Mouse (Mus musculus) gastrocnemius, postnatal 4 days (tissue): ENCODE measurements around the gene Plekhm2. TPM values are rescaled to one million over a fixed set of nuclear protein-coding genes. Genes with fewer than 3 reads are reported as not detected.

Source experiments
- DNase-seq, 2 experiments: peaks; one replicate each; pipeline ENCODE4 v3.0.0; 2021 to 2022; ENCODE audit warnings: low spot score in 2 of 2, mixed read lengths in 2 of 2
- total RNA-seq, 2 experiments: library from RNA; stranded (reverse); gene quantifications; 2 replicates each; pipeline ENCODE4 v1.2.3; 2021

Gene Plekhm2
- total RNA-seq, 2 experiments from 2014 or later: 32.9 to 35.5 TPM

DNA sequence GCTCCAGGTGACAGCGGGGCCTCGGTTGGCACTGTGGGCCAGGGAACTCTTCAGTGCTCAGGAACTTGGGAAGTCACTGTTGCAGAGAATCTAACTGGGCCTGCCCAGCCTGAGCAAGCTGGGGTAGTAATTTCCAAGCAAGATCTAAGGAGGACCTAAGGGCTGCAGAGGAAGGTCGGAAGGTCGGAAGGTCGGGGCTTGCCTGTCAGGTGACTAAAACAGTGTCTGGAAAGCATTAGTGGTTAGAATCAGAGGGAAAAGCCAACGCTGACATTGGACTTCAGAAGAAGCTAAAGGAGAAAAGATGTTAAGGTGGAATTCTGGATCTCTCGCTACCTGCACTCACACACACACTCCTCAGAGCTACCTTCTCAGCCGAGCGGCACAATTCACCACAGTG, 28.7 kb downstream of the Plekhm2 start:
- no peak for DNase-seq

DNA sequence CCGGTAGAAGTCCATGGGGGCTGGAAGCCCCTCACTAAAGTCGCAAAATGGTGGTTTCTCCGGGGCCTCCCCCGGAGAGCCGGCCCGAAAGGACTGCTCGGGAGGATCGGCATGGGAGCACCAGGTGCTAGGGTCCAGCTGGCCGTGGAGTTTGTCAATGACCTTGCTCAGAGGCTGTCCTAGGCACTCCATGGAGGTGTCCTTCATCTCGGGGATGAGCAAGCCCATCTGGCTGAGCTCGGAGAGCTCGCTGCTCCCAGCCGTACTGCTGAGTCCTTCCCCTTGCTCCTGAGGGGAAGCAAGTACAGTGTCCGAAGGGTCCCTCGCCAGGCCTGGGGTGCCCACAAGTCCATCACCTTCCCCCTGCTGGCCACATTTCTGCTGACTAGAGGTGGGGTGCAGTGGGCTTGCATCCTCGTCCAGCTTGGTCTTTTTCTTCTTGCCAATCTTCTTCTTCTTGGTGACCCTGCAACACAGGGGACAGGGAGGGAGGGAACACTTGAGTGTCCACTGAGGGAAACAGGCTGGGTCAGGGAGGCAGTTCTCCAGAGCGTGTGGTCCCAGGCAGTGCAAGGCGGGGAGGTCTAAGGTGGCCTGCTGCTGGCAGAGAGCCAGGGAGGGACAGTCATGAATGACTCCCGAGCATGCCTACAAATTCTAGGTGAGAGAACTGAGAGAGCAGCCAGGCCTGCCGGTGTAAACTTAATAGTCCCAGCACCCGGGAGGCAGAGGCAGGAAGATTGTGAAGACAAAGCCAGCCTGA, 32.4 kb downstream of the Plekhm2 start:
- no peak for DNase-seq

DNA sequence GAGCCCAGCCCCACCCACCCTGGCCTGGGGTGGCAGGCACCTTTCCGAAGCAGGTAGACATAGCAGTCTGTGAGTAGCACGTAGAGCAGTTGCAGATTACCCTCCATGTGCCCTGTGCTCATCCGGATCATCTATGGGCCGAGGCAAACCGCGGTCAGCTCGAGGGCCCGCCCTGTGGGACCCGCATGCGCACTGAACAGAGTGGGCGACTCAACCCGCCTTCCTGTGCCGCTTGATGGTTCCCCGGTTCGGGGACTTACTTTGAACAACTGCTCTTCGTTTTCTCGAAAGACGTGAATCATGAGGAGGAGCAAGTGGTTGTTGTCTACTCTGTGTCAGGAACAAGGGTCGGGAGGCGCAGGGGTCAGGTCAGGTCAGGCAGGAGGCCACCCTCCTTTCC, 33.4 kb downstream of the Plekhm2 start:
- DNase-seq: no peak

DNA sequence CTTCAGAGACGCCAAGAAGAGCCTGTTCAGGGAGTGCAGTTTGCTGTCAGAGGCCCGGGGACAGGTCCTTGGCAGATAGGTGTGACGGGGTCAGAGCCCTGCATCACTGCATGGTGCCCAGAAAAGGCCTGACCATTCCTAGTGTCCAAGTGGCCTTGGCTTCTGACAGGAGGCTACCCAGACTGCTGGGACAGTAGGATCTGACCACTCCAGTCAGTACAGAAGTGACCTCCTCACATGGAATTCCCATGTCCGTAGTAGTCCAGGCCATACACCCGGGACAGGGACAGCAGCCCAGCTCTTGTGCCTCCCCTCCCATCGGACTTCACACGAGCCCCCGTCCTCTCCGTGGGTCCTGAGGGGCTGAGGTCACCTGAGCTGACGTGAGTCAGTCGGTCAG, 34.7 kb downstream of the Plekhm2 start:
- DNase-seq: no peak

DNA sequence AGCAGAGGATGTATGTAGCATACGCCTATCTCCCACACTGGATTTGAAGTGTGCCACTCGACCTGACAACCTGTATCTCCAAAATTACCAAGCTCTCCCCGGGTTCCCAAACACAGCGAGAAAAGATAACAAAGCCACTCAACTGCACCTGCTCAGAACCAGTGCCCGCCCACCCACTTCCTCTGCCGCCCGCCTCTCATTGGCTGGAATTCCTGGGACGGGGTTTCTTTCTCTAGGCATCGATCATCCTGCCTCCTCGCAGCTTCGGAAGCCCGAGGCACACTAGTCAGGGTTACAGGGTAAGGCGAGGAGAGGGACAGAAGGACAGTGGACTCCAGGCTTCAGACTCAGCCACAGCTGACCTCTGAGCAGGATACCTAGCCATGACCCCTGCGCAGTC, 36.0 kb downstream of the Plekhm2 start:
- DNase-seq: no peak

DNA sequence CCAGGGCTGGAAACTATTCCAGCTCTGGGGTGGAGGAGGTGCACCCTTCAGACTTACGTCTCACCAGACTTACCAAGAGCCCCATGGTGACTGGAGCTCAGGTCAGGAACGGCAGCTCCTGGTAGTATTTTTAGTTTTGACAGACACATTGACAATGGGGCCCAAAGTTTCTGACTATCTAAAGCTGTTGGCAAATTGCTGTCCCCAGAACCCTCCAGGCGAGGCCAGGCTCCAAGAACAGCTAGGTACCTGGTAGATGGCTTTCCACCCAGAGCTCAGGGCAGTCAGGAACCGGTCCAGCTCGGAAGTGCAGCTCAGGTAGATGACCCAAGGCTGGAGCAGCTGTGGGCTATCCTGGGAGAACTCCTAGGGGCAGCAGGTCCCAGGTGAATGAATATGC, 37.2 kb downstream of the Plekhm2 start:
- no peak for DNase-seq

DNA sequence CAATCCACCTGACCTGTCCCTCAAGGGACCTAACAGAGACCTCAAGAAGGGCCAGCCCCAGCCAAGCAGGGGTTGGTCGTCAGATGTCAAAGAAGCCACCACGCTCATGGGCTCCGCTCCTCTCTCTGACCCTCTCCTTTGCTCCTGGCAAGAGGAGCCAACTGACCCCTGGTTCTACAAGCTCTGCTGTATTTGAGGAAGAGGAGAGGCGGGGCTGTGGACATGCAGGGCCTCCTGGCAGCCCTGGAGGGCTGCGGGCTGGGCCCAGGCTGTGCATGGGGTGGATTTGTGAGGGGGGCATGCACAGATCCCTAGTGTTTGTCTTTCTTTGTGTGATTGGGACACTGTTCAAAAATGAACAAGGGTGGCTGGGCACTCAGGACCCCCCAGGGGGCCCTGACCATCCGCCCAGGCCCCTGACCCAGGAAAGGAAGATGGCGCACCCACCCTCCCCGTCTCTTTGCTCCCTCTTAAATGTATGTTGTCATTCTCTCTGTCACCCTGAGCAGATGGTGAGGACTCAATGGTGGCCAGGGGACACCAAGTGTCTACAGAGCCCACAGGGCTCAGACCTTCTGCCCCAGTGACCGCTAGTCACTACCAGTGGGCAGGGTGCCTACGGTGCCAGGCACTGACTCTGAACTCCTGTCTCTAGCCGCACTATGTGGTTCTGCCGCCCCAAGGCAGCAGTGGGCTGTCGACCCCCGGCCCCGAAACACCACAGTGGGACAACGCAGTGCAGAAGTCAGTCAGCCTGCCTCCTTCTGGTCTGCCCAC, 38.7 kb downstream of the Plekhm2 start:
- no peak for DNase-seq

DNA sequence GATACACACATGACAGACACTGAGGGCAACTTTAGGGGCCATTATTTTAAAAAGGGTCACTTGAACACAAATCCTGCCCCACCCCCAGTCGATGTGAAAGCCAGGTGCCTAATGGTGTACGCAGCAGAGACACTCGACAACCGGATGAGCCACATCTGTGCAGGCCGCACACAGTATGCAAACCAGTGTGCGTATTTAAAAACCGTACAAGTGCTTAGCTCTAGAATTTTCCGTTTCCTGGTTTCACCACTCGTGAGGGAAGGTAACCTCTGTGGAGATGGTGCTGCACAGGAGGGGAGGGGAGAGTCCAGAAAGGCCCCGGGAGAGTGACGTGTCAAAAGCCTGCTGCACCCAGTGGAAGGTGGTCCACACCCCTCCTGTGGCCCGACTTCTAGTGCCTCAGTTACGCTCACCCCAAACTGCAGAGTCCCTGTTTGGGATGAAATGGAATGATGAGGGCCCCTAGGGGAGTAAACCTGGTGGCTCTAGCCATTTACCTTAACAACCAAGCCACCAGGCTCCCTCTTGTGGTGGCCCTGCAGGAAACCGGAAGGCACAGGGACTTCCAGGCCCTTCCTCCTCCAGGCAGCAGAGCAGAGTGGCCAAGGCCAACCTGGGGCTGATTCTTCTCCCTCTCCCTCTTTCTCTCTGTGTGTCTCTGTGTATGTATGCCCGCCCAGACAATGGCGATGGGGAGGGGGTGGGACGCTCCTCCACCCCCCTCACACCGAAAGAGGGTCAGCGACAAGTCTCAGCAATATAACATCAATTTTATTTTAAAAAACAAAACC, 39.5 kb downstream of the Plekhm2 start:
- no peak for DNase-seq

DNA sequence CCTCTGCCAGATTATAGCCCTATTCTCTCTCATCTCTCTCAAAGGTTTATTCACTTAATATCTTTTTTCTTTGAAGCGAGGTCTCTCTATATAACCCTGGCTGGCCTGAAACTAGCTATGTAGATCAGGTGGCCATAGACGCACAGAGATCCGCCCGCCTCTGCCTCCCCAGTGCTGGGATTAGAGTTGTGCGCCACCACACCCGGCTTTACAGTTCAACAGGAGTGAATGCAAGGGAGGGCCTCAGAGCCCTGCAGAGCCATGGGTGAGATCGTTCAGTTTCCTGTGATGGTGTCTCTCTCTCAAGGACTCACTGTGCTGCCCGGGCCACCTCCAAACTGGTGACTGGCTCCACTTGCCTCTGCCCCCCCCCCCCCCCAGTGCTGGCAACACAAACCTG, 40.6 kb downstream of the Plekhm2 start:
- no peak for DNase-seq

DNA sequence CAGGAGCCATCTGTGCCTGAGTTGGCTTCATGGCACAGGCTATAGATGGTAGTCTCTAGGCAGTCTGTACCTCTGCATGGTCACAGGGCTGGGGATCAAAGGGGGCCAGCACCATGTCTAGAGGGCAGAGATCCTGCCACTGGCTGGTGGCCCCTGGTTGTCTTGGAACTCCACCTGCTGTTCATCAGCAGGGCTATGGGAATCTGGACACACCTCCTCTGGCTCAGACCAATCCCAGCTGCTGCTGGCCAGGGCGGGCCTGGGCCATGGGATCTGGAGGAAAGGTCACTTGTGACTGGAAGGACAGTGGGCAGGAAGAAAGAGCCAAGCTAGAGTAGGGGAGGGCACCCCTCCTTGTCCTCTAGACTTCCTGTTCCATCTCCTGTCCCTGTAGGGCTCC, 41.0 kb downstream of the Plekhm2 start, which contains the start of gene Slc25a34:
Gene Slc25a34, minus strand, starts transcription at position 156 of the 400 bp plus-strand sequence.
- peak in 1 of 2 experiments; percentile 67 for DNase-seq

DNA sequence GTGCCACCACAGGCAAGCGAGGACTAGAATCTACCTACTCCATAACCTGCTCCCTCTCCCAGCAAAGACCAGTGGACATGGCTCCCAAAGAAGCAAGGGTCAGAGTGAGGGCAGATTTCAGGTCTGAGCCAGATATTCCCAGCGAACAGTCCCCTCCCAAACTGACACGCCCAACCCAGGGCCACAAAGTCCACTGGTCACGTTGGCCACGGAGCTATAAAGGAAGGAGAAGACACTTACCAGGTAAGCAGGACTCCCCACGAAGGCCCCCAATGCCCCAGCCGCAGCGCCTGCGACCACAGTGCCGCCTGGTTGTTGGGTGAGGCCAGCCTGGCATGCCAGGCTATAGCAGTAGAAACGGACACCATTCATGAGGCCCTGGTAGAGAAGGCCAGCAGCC, 41.7 kb downstream of the Plekhm2 start:
- DNase-seq: no peak

DNA sequence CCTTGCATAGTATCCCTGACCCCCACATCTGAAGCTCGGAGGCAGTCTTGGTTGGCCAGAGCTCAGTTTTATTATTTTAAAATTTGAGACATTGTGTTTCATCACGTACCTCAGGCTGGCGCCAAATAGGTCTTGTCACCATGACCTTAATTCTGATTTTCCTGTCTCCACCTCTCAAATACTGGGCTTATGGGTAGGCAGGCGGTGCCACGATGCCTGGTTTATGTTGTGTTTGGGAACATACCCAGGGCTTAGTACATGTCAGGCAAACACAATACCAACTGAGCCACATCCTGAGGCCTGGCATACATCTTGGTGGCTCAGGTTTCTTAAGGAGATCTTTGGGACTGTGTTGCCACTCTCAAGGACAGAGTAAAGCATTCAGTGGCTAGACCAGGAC, 42.1 kb downstream of the Plekhm2 start:
- DNase-seq: no peak

DNA sequence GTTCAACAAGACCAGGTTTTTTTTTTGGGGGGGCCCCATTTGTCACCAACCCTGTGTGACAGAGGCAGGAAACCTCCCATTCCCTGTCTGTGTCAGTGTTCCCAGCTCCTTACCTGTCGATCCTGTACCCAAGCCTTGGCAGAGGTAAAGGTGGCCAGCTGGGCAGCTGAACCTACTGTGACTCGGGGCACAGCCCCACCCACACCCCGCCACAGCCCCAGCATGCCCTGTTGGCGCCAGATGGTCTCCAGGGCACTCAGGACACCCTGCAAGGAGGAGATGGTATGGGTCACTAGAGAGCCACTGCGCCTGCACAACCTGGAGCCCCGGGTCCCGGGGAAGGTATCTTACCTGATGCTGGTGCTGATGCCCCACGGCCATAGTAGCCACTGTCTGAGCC, 42.6 kb downstream of the Plekhm2 start:
- DNase-seq: no peak

DNA sequence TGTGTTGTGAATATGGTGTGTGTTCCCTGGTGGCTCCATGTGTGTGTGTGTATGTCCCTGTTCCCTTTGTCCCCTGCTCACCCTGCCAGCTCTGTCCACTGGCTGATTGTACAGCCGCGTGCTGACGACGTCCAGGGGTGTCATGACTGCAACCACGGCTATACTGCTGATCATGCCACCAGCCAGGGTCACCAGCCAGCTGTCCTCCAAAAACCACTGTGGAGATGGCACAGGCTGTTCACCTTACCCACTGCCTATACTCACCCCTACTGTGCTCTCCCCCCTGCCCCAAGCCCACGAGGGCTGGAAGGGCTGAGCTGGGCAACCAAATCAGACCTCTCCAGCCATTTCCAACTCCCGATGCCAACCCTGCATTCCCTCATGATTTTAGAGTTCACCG, 43.4 kb downstream of the Plekhm2 start:
- no peak for DNase-seq

DNA sequence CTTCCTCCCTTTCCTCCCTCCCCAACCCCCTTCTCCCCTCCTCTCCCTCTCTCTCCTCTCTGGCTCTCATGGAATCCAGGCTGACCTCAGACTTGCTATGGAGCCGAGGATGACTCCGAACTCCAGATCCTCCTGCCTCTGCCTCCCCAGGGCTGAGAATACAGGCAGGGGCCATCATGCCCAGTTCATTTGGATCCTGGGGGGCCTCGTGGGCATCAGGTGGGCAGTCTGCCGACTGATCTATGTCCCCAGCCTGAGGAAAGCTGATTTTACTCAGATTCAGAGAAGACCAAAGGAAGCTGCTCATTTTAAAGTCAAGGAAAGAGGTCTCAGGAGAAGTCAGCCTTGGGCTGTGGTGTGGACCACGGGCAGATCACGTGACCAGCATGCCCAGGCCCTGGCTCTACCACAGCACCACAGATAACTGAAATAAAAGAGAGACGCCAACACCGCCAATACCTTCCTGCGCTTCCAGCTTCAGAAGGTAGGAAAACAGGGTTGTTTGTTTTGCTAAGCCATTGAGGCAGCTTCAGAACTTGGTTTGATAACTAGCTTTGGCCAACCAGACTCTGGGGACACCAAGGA, 45.3 kb downstream of the Plekhm2 start:
- DNase-seq: no peak

DNA sequence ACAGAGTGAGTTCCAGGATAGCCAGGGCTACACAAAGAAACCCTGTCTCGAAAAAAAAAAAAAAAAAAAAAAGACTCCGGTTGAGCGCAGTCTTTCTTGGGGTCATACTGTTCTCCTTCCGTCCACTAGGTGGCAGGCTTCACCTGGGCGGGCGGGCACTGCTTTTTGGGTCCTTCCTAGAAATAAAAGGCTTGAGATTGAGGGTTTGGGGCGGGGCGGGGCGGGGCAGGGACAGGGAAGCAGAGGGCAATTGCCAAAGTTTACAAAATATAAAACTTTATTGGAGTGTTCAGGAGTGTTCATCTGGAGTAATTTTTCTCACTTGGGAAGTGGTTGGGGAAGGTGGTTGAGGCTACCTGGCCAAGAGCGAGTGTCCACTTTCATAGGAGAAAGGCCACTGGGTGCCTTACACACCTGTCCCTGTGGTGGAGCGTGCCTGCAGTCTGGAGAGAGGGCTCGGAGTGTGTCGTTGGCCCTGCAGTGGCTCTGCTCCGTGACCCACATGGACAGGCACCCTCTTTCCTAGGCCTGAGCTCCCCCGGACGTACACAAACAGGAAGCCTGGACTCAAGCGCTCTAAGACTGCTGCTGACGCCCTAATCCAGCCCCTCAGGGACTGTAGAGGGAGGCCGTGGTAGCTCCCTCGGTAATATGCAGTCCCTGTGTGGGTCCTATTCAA, 46.0 kb downstream of the Plekhm2 start, which contains the start of gene Tmem82:
Gene Tmem82, minus strand, starts transcription at position 69 of the 679 bp plus-strand sequence.
- peak in 1 of 2 experiments; percentile 62 for DNase-seq

DNA sequence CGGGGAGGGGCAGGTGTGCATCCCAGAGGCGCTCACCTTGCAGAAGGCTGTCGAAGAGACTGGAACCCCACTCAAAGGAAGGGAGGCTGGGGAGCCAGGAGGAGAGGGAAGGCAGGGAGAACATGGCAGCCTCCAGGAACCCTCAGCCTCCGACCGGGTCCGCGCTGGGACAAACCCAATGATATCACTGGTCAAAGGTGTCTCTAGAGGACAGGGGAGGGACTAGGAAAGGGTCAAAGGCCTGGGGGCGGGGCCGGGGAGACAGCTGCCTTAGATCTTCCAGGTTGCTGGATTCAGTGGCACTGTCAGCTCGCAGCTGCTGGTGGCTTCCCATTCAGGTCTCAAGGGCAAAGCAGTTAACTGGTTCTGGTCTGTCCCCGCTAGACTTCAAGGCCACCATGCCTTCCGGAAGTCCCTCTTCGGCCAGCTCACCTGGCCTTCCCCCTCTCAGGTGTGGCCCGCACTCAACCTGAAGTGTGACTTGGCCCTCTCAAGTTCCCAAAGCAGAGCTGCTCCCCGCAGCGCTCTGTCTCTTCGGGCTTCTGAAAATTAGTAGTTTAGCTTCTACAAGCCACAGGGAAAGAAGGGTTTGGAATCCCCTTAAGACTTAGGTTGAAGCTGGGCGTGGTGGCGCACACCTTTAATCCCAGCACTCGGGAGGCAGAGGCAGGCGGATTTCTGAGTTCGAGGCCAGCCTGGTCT, 46.7 kb downstream of the Plekhm2 start:
- no peak for DNase-seq

DNA sequence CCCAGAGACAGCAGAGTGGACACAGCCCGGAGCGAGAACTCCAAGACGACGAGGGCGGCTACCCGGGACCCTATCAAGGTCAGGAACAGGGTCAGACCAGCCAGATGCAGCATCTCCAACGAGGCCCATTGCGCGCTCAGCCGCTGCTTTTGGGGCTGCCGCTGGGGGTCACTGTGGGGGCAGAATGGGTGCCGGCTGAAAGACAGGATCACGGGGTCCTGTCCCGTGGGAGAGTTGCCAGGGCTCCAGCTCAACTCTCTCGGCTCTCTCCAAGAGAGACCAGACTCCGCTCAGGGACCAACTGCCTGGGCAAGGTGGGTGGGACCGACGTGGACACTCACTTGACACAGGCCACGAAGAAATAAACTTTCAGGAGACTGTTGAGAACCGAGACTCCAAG, 47.4 kb downstream of the Plekhm2 start:
- DNase-seq: peak; percentile 58 to 77

DNA sequence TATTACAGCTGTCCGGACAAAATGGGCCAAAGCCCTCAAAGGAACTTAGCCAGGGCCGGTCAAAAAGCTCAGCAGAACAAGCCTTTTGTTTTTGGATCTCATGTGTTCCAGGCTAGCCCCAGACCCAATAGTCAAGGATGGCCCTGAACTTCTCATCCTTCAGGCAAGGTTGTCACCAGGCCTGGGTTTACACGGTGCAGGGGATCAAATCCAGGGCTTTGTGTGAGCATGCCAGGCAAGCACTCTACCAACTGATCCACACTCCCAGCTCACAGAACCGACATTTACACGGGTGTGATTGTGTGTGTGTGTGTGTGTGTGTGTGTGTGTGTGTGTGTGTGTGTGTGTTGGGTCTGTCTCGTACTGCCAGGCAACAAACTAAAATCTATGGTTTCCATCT, 47.9 kb downstream of the Plekhm2 start:
- DNase-seq: no peak

DNA sequence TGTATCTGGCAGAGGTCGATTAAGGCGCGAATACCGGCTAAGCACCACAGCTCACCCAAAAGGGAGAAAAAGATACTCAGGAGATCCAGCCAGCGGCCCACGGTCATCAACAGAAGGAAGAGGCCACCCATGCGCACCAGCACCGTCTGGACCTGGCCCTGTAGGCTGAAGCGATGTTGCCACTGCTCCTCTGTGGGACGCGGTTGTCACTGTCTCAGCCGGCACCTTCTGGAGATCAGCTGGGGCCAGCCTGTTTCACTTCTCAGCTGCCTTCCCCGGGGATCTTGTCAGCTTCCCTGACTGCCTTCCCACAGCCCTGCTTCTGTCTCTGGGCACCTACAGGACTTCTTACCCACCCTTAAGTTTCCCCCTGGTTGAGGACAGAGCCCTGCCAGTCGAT, 49.8 kb downstream of the Plekhm2 start:
- DNase-seq: no peak
